Mouse (Mus musculus) hindbrain, embryonic 13.5 days (tissue): Measurements from ENCODE around the gene Cnot8. TPM values are rescaled to one million over a fixed set of nuclear protein-coding genes. Genes with fewer than 3 reads are reported as not detected.
"Not testable (repeated sequence)": the region's sequence is repeated elsewhere in the genome, so short reads cannot be mapped to it uniquely, and the experiment has no call there.

Experiments used
- ATAC-seq: fragments of 200-750 bp; cut with Nextera tagmentation; 2 replicates; pipeline ENCODE4 v1.8.0; 2017; ENCODE audit warnings: moderate TSS enrichment; ENCODE audit not compliant: low FRiP score
- H3K27ac ChIP-seq: fragments of 300-500 bp; sonication (generic); 2 replicates; pipeline ENCODE4 v1.5.1; 2015; ENCODE audit warnings: inconsistent platforms, mild to moderate bottlenecking, moderate library complexity
- H3K27me3 ChIP-seq: fragments of 300-500 bp; sonication (generic); 2 replicates; pipeline ENCODE4 v1.6.1; 2015; ENCODE audit warnings: mild to moderate bottlenecking, inconsistent platforms
- H3K36me3 ChIP-seq: fragments of 300-500 bp; sonication (generic); 2 replicates; pipeline ENCODE4 v1.6.1; 2015; ENCODE audit warnings: mild to moderate bottlenecking, inconsistent platforms
- H3K4me1 ChIP-seq: fragments of 300-500 bp; sonication (generic); replicated peaks from 2 replicates; pipeline ENCODE4 v1.6.1; 2015; ENCODE audit warnings: inconsistent platforms
- H3K4me2 ChIP-seq: fragments of 300-500 bp; sonication (generic); 2 replicates; pipeline ENCODE4 v1.6.1; 2015; ENCODE audit warnings: inconsistent platforms, mild to moderate bottlenecking, moderate library complexity
- H3K4me3 ChIP-seq: fragments of 300-500 bp; sonication (generic); 2 replicates; pipeline ENCODE4 v1.5.1; 2015; ENCODE audit warnings: mild to moderate bottlenecking, inconsistent platforms
- H3K9ac ChIP-seq: fragments of 300-500 bp; sonication (generic); 2 replicates; pipeline ENCODE4 v1.6.1; 2015; ENCODE audit warnings: mild to moderate bottlenecking, inconsistent platforms
- H3K9me3 ChIP-seq: fragments of 300-500 bp; sonication (generic); 2 replicates; pipeline ENCODE4 v1.6.1; 2016; ENCODE audit warnings: inconsistent platforms
- WGBS: fragments of 180-500 bp; shearing (Covaris S2); methylation state at CpG from one replicate; pipeline ENCODE4 v1.1.7; 2015; 5-methylcytosine and 5-hydroxymethylcytosine counted together
- polyA plus RNA-seq: library from polyadenylated mRNA; unstranded; fragments of >200 nt; fragmentation: Nextera tagmentation; extraction: Ambion mirVana; gene quantifications from 2 replicates; pipeline ENCODE4 v1.2.1, GENCODE M21; 2015

Cnot8 gene
- polyA plus RNA-seq, result 114 and 117 TPM in 2 replicates

- Histone ChIP-seq H3K4me1 (peaks cover 40% of the 10 kb centered on the region), H3K9ac (peak within 1 kb of the TSS; percentile 93), H3K9me3 (no peaks in the 10 kb centered on the region), H3K27me3 (peaks cover 5% of the 10 kb centered on the region), H3K27ac (peak within 1 kb of the TSS; percentile 91), H3K4me3 (peak within 1 kb of the TSS; percentile 91), H3K36me3 (no peaks in the 10 kb centered on the region), H3K4me2 (peak within 1 kb of the TSS; percentile 71)
- ATAC-seq, result peak; percentile 97
- under 1% methylated on average over 55 of the region's 55 CpGs for WGBS
These were observed at the start of gene Cnot8 for GRCm38 (mm10) chr11:58103697-58104306. TSS of gene Cnot8 (plus strand) at chr11:58104153.

GRCm38 (mm10) chr11:58057455-58057854 is 46.5 kb upstream of the Cnot8 start:
- Histone ChIP-seq H3K4me1 (no peaks in the 10 kb centered on the region), H3K36me3 (peaks cover 84% of the 10 kb centered on the region), H3K27me3 (no peaks in the 10 kb centered on the region), H3K4me2 (no peak overlapping the region), H3K9ac (no peak overlapping the region), H3K4me3 (no peak overlapping the region), H3K9me3 (no peaks in the 10 kb centered on the region), H3K27ac (no peak overlapping the region)
- no peak for ATAC-seq
- WGBS, result 47% methylated on average over 6 of the region's 6 CpGs

GRCm38 (mm10) chr11:58059752-58060151 is 44.2 kb upstream of the Cnot8 start:
- not testable (repeated sequence) for H3K4me2 ChIP-seq, H3K9ac ChIP-seq, ATAC-seq, H3K27me3 ChIP-seq, H3K27ac ChIP-seq, H3K4me1 ChIP-seq, H3K4me3 ChIP-seq, H3K9me3 ChIP-seq
- 93% methylated on average over 7 of the region's 7 CpGs for WGBS
- peaks cover 68% of the 10 kb centered on the region for H3K36me3 ChIP-seq

GRCm38 (mm10) chr11:58061218-58061617 is 42.7 kb upstream of the Cnot8 start:
- H3K4me3 ChIP-seq, H3K9me3 ChIP-seq, H3K4me2 ChIP-seq, H3K9ac ChIP-seq, H3K27ac ChIP-seq, ATAC-seq, H3K27me3 ChIP-seq, H3K4me1 ChIP-seq: not testable (repeated sequence)
- peaks cover 53% of the 10 kb centered on the region for H3K36me3 ChIP-seq
- WGBS, result 86% methylated on average over 4 of the region's 4 CpGs

DNA sequence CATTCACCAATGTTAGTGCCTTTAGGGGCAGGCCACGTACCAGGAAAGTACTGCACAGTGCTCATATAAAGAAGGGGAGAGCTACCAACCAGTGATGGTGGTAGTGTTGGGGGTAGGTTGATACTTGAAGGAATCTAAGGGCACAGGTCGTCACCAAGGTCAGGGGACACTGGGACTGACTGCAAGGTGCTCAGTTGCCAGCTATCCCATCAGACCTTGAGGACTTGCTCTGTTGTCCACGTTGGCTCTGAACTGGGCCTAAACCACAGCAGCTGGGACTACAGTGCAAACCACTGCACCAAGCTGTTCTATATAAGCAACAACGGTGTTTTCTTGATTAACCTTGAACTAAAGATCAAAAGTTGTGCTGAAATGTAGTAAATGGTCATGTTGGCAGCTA is 41.4 kb upstream of the Cnot8 start:
- H3K4me3 ChIP-seq, result no peak overlapping the region
- H3K4me2 ChIP-seq, result no peak overlapping the region
- ATAC-seq, result no peak
- H3K4me1 ChIP-seq, result peaks cover 6% of the 10 kb centered on the region
- WGBS, result 88% methylated on average over 4 of the region's 4 CpGs
- no peaks in the 10 kb centered on the region for H3K9me3 ChIP-seq
- H3K36me3 ChIP-seq, result peaks cover 41% of the 10 kb centered on the region
- H3K27ac ChIP-seq, result no peak overlapping the region
- no peaks in the 10 kb centered on the region for H3K27me3 ChIP-seq
- no peak overlapping the region for H3K9ac ChIP-seq

- H3K9me3 ChIP-seq, result no peaks in the 10 kb centered on the region
- ATAC-seq, result no peak
- H3K27me3 ChIP-seq, result no peaks in the 10 kb centered on the region
- no peak overlapping the region for H3K4me3 ChIP-seq
- peaks cover 20% of the 10 kb centered on the region for H3K36me3 ChIP-seq
- no peak overlapping the region for H3K27ac ChIP-seq
- peaks cover 6% of the 10 kb centered on the region for H3K4me1 ChIP-seq
- no peak overlapping the region for H3K4me2 ChIP-seq
- no peak overlapping the region for H3K9ac ChIP-seq
- 86% methylated on average over 4 of the region's 4 CpGs for WGBS
These were observed 38.9 kb upstream of the Cnot8 start for GRCm38 (mm10) chr11:58065025-58065424.

DNA sequence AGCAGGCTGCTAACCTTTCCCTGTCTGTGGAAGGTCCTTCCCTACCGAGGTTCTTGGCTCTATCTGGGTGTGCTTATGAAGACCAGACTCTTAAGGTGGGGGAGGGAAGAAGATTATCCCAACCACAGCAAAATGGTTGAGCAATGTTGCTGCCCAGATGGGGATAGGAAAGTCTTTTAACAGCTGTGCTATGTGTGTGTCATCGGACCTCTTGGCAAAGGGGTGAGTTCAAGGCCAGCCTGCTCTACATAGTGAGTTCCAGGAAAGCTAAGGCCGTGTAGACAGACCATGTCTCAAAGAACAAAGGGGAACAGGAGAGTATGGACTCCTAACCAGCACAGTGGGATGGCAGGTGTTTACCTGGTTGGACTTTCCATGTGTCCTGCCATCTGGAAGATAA is 31.0 kb upstream of the Cnot8 start:
- Histone ChIP-seq H3K9me3 (no peaks in the 10 kb centered on the region), H3K36me3 (no peaks in the 10 kb centered on the region), H3K4me3 (no peak overlapping the region), H3K27ac (no peak overlapping the region), H3K4me1 (no peaks in the 10 kb centered on the region), H3K4me2 (no peak overlapping the region), H3K9ac (no peak overlapping the region), H3K27me3 (no peaks in the 10 kb centered on the region)
- no peak for ATAC-seq
- 90% methylated on average over 3 of the region's 3 CpGs for WGBS

DNA sequence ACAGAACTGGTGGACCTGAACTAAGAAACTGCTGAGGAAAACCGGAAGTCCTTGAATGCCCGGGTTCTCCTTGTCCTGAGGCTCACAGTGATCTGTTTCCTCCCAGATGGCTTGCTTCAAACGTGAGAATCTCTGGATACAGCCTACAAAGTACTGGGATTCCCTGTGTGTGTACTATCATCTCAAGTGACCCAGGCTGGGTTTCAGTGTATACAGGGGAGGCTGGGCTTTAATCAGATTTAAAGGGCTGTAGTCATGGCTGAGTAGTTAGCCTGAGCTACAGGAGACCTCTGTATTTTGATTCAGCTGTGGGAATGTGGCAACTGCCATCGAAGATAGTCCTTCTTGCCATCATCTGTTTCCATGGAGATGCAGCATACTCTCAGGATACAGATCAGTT is 26.7 kb upstream of the Cnot8 start:
- Histone ChIP-seq H3K9me3 (no peaks in the 10 kb centered on the region), H3K27me3 (no peaks in the 10 kb centered on the region), H3K4me1 (no peaks in the 10 kb centered on the region), H3K36me3 (no peaks in the 10 kb centered on the region), H3K27ac (no peak overlapping the region), H3K4me3 (no peak overlapping the region), H3K9ac (no peak overlapping the region), H3K4me2 (no peak overlapping the region)
- WGBS, result 74% methylated on average over 4 of the region's 4 CpGs
- ATAC-seq, result no peak

GRCm38 (mm10) chr11:58081716-58082115 is 22.2 kb upstream of the Cnot8 start:
- no peaks in the 10 kb centered on the region for H3K9me3 ChIP-seq
- H3K4me1 ChIP-seq, result no peaks in the 10 kb centered on the region
- WGBS, result 92% methylated on average over 6 of the region's 6 CpGs
- H3K27ac ChIP-seq, result no peak overlapping the region
- no peaks in the 10 kb centered on the region for H3K36me3 ChIP-seq
- no peak overlapping the region for H3K4me3 ChIP-seq
- no peaks in the 10 kb centered on the region for H3K27me3 ChIP-seq
- no peak overlapping the region for H3K4me2 ChIP-seq
- no peak overlapping the region for H3K9ac ChIP-seq
- ATAC-seq, result no peak

- no peaks in the 10 kb centered on the region for H3K9me3 ChIP-seq
- H3K27me3 ChIP-seq, result peaks cover 22% of the 10 kb centered on the region
- H3K9ac ChIP-seq, result no peak overlapping the region
- H3K4me2 ChIP-seq, result 0 out of 2 replicates have a peak overlapping the region, but pooled peaks have one; percentile 7
- no peaks in the 10 kb centered on the region for H3K36me3 ChIP-seq
- 61% methylated on average over 4 of the region's 4 CpGs for WGBS
- H3K27ac ChIP-seq, result no peak overlapping the region
- no peak for ATAC-seq
- H3K4me1 ChIP-seq, result peaks cover 2% of the 10 kb centered on the region; the same call in 1 of the 2 replicates
- no peak overlapping the region for H3K4me3 ChIP-seq
These were observed 11.4 kb upstream of the Cnot8 start for GRCm38 (mm10) chr11:58092541-58092940.

DNA sequence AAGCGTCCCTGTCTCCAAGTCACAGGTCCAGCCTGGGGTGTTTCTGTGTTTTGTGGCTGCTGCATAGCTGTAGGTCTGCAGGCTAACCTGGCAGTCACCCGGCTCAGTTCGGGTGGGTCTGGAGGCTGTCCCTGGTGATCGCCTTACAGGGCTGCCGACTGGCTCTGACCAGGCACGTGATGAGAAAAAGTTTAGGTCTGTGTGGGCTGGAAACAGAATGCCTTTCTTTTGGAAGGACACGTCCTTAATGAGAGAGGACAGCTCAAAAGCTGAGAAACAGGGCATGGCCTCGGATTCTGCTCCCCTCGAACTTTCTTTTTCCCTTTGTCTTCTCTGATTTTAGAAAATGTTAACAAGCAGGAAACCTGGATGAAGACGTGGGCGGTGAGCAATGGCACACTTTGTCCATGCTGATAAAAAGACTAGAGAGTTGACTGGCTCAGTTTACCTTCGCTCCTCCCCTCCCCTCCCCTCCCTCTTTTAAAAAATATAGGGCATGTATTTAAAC is 10.9 kb upstream of the Cnot8 start, which contains the start of gene Gm12248:
Gene Gm12248 (minus strand): TSS at position 114 of the 508 bp plus-strand sequence.
- no peaks in the 10 kb centered on the region for H3K9me3 ChIP-seq
- H3K27me3 ChIP-seq, result peaks cover 28% of the 10 kb centered on the region
- ATAC-seq, result no peak
- H3K36me3 ChIP-seq, result no peaks in the 10 kb centered on the region
- H3K4me1 ChIP-seq, result peaks cover 8% of the 10 kb centered on the region
- WGBS, result 24% methylated on average over 12 of the region's 12 CpGs
- no peak within 1 kb of the TSS for H3K4me3 ChIP-seq
- H3K4me2 ChIP-seq, result 0 out of 2 replicates have a peak within 1 kb of the TSS, but pooled peaks have one; percentile 7
- H3K27ac ChIP-seq, result no peak within 1 kb of the TSS
- no peak within 1 kb of the TSS for H3K9ac ChIP-seq

GRCm38 (mm10) chr11:58094766-58095165 is 9.2 kb upstream of the Cnot8 start:
- Histone ChIP-seq H3K4me2 (no peak overlapping the region), H3K4me1 (peaks cover 8% of the 10 kb centered on the region), H3K9ac (no peak overlapping the region), H3K27me3 (peaks cover 40% of the 10 kb centered on the region), H3K36me3 (no peaks in the 10 kb centered on the region), H3K9me3 (no peaks in the 10 kb centered on the region), H3K4me3 (no peak overlapping the region), H3K27ac (no peak overlapping the region)
- no peak for ATAC-seq
- 69% methylated on average over 4 of the region's 4 CpGs for WGBS

DNA sequence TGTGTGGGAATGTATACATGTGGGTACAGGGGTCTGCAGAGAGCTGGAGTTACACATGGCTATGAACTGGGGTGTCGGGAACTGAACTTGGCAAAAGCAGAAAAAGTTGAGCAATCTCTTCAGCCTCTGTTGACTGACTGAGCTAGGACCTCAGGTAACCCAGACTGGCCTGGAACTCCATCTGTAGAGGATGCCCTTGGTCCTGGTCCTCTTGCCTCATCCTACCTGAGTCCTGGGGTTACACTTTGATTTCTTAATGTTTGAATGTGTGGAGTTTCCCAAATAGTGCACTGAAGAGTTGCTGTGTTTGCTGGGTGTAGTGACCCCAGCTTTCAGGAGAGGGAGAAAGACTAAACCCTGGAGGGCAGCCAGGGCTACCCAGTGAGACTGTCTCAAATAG is 8.4 kb upstream of the Cnot8 start:
- WGBS, result 93% methylated on average over 1 of the region's 1 CpGs
- Histone ChIP-seq H3K36me3 (no peaks in the 10 kb centered on the region), H3K9me3 (no peaks in the 10 kb centered on the region), H3K4me1 (peaks cover 8% of the 10 kb centered on the region), H3K9ac (no peak overlapping the region), H3K27ac (no peak overlapping the region), H3K4me3 (no peak overlapping the region), H3K27me3 (peaks cover 40% of the 10 kb centered on the region), H3K4me2 (no peak overlapping the region)
- ATAC-seq, result no peak
